Mouse (Mus musculus): ENCODE results near the gene Heatr5a.
A peak's percentile ranks its signal among the peaks of the same experiment; 100 is the strongest.

Gene Heatr5a

DNA sequence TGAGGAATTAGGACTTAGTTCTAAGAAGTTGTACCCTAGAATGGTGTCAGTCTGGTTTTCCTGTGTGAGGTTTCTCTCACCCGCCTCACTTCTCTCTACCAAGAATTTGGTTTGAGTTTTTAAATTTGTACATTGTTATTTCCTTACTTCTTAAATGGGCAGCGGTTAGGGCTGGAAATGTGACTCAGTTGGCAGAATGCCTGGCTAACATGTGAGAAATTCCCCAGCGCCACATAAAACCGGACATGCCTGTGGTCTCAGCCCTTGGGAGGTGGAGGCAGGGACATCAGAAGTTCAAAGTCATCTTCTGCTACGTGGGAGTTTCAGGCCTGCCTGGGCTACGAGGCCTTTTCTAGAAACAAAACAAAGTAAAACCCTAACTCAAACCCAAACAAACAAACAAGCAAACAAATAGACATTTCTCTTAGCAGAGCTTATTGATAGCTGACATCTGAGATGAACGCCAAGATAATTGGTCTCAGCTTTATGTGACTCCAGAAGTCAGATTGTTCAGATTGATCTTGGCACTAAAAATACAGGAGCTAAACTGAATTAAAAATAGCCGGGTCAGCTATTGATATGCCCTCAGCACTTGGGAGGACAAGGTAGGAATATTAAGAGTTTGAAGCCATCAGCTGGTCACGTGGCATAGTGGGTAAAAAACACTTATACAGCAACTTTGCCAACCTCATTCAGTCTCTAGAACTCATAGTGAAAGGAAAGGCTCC, 123.0 kb downstream of the Heatr5a start:
- DNase-seq (ENCODE audit: low read depth, low spot score), result no peak

- DNase-seq (ENCODE audit: low read depth, low spot score), result no peak
Measured at GRCm38 (mm10) chr12:51845261-51845660, 125.9 kb downstream of the Heatr5a start.

- DNase-seq (ENCODE audit: low read depth, low spot score), result peak; percentile 93
Measured at GRCm38 (mm10) chr12:51844771-51845256, 126.3 kb downstream of the Heatr5a start.

GRCm38 (mm10) chr12:51843576-51844520, 127.3 kb downstream of the Heatr5a start:
- DNase-seq (ENCODE audit: low read depth, low spot score), result no peak

GRCm38 (mm10) chr12:51842081-51842864, 128.8 kb downstream of the Heatr5a start:
- DNase-seq (ENCODE audit: low read depth, low spot score), result no peak

- DNase-seq (ENCODE audit: low read depth, low spot score), result no peak
Measured at GRCm38 (mm10) chr12:51839856-51840255, 131.3 kb downstream of the Heatr5a start.

GRCm38 (mm10) chr12:51835219-51835618, 135.9 kb downstream of the Heatr5a start:
- no peak for DNase-seq (ENCODE audit: low read depth, low spot score)

- peak; percentile 38 for DNase-seq (ENCODE audit: low read depth, low spot score)
Measured at GRCm38 (mm10) chr12:51831931-51832330, 139.2 kb downstream of the Heatr5a start.

GRCm38 (mm10) chr12:51831296-51831695, 139.8 kb downstream of the Heatr5a start:
- no peak for DNase-seq (ENCODE audit: low read depth, low spot score)

- no peak for DNase-seq (ENCODE audit: low read depth, low spot score)
Measured at GRCm38 (mm10) chr12:51830671-51831070, 140.4 kb downstream of the Heatr5a start.

DNA sequence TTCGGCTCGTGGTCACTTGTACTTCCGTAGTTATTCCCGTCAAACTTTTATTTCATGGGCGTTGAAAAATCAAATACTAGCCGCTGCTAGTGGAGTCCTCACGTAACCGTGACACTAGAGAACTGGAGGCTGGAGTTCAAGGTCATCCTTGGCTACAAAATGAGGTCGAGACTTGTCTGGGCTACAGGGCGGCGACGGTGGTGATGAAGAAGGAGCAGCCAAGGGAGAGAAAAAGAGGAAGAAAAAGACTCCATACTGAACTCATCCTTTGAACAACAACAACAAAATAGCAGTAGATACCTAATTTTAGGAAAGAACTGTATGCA, 141.1 kb downstream of the Heatr5a start:
- DNase-seq (ENCODE audit: low read depth, low spot score), result no peak

- DNase-seq (ENCODE audit: low read depth, low spot score), result peak; percentile 90
Measured at GRCm38 (mm10) chr12:51829290-51830076, 141.6 kb downstream of the Heatr5a start, which contains the start of gene Hectd1. Gene Hectd1 (minus strand): TSS chr12:51829536.

- DNase-seq (ENCODE audit: low read depth, low spot score), result peak; percentile 62
Measured at GRCm38 (mm10) chr12:51828716-51829289, 142.3 kb downstream of the Heatr5a start.

- no peak for DNase-seq (ENCODE audit: low read depth, low spot score)
Measured at GRCm38 (mm10) chr12:51827958-51828650, 143.0 kb downstream of the Heatr5a start.
